Mouse (Mus musculus) left cerebral cortex, adult 18-20 months (tissue): ENCODE results near the gene Gtf3c1. TPM values are rescaled to one million over a fixed set of nuclear protein-coding genes. Genes with fewer than 3 reads are reported as not detected.

Experiments
- DNase-seq, 2 experiments: peaks; one replicate each; pipeline ENCODE4 v3.0.0; 2021 to 2022; ENCODE audit warnings: low spot score in 2 of 2, mixed read lengths in 1 of 2
- total RNA-seq, 2 experiments: library from RNA; stranded (reverse); gene quantifications; 2 replicates each; pipeline ENCODE4 v1.2.3; 2021

The Gtf3c1 gene
- total RNA-seq, 2 experiments from 2014 or later, result 97.5 to 101 TPM

DNA sequence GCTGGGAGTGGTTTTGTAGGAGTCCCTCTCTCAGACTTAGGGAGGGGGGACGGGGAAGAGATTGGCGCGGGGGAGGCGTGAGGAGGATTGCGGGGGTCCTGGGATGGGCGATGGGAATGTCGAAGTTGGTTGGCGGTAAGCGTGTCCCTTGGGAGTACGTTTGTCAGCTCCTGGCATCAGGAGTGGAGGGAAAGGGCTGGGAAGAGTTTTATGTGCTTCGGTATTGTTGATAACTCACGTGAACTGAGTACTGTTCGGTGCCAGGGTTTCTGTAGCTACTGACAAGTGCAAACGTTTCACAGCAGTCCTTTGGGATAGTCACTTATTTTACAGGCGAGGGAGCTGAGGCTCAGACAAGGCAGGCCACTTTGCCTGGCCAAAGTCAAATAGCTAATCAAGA, 520 bp upstream of the Gtf3c1 start:
- no peak for DNase-seq

DNA sequence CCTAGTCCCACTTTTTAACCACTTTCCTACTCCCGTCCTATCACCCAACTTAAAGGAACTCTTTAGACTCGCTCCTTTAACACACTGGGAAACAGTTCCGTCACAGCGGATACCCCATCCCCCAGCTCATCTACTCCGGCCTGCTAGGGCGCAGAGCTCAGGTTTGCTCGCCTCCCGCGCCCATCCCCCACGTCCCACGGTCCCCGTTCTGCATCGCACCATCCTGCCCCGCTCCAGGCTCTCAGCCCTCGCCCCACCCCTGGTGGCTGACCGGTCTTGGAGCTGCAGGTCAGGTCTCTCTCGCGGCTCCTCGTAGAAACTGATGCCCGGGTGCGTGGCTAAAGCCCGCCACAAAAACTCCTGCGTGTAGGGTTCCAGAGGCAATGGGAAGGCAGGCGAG, 394 bp downstream of the Gtf3c1 start:
- DNase-seq, result peak; percentile 48 to 53

DNA sequence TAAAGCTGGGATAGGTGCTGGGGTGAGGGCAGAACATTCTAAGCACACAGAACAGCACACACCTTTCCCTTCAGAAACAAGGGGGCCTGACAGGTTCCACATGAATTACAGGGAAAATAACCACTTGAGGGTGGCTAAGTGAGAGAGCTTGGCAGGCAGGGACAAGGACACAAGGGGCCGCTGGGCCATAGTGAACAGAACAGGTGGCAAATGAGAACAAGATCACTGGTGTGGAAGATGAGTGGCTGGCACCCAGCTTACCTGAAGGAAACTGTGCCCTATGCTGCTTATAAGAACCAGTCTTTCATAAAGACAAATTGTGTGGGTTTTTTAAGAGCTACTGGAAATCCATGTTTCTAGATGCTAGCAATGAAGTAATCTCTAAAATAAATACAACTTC, 4.8 kb downstream of the Gtf3c1 start:
- no peak for DNase-seq

DNA sequence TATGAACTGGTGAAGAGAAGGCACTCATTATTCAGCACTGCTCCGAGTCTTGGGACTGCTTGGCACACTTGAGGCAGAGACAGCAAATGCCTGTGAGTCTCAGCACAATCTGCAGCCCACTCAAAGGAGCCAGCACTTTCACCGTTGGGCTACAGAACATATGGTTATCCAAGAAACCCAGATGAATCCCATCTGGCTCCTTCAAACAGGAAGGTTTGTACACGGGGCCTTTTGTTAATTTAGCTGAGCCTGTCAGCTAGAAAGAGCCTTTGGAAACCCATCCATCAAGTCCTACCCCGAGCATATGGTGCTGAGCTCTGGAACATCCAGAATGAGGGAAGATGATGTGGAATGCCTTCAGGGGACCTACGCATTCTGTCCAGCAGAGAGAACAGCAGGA, 13.5 kb downstream of the Gtf3c1 start:
- DNase-seq, result peak; percentile 64 to 79

DNA sequence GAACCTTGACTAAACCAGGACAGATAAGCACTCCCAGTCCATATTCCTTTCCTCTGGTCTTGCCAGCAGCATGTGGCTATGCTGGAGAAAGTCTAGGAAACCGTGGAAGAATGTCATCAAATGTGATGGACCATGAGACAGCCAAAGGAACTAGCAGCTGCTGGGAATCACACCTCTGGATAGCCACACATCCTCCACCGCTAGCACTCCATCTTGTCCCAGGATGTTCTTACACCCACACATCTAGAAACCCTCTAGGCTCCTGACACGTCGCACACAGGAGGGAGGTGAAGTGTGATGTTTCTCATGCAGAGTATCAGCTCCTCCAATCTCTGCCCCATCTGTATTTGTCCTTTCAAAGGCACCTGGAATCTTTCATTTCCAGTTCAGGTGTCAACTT, 17.1 kb downstream of the Gtf3c1 start:
- DNase-seq, result peak; percentile 21 to 33

DNA sequence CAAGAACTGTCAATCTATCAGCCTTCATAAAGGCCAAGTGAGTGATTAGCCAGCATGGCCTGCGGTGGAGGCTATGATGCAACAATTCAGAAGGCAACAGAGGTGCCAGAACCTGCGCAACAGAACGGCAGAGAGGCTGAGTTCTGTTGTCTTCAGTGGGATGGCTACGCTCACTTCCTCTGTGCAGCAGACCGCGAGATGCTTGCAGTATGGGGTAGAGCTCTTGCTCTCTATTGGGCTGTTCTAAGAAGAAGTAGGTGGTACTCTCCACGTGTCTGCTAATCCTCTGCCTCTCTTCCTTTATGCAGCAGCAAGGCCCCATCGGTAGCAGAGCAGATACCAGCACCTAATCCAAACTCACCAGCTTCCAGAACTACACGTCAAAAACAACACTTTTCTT, 27.6 kb downstream of the Gtf3c1 start:
- no peak for DNase-seq

DNA sequence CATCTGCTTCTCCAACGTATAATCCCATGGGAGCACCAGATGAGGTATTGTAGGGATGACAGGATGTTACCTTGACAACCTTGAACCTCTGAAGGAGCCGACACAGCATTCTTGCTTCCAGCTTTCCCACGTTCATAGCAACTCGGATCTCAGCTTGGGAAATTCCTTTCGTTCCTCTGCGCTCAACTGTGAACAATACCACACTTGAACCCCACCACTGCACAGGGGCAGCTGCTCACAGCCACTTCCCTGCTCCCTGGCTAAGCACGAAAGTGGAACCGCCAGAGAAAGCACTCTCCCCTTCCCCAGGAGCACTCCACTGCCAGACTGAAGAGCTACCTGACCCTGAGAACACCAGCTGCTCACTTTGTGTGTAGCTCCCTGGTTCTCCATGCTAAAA, 28.8 kb downstream of the Gtf3c1 start:
- no peak for DNase-seq

DNA sequence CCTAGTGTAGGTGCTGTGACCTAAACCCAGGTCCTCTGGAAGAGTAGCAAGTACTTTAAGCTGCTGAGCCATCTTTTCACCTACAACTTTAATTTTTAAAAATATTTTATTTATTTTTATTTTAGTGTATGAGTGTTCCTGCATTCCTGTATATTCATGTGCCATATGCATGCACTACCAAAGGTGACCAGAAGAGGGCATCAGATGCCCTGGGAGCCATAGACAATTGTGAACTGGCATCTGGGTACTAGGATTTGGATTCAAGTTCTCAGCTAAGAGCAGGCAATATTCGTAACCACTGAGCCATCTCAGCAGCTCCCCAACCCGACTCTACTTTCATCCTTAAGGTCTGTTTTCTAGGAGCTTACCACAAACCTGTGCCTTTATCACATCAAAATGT, 32.7 kb downstream of the Gtf3c1 start:
- peak; percentile 40 to 66 for DNase-seq

DNA sequence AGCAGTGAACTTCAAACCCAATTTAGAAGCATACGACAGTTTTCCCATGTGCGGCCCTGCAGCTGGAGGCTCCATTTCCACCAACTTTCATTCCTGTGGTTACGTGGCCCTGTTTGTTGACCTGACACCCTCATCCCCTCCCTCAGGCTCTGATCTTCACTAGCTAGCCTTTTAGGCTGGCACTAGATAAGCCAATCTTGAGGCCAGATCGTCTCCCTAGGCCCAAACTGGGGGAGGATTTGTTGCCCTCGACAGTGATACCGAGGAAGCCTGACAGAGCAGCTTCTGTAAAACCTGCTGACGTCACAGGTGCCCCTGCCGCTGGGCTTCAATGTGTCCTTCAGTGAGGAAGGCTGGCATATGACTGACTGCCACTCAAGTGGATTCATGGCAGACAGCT, 36.2 kb downstream of the Gtf3c1 start:
- no peak for DNase-seq

DNA sequence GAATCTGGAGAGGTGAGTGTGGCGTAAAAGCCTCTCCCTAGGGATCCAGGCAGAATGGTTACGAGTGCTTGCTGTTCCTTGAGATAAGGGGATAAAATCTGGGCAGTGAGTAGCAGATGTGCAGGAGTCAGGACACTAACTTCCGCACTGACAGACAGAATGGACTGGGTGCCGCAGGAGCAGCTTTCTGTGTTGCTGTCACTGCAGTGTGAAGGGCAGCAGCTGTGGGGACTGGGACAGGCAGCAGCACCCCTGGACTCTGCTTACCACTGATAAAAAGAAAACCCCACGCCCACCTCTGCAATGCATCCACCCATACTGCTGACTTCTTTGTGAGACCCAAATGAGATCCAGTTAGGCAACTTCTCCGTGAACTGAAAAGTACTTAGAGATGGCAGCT, 36.7 kb downstream of the Gtf3c1 start:
- DNase-seq, result no peak

DNA sequence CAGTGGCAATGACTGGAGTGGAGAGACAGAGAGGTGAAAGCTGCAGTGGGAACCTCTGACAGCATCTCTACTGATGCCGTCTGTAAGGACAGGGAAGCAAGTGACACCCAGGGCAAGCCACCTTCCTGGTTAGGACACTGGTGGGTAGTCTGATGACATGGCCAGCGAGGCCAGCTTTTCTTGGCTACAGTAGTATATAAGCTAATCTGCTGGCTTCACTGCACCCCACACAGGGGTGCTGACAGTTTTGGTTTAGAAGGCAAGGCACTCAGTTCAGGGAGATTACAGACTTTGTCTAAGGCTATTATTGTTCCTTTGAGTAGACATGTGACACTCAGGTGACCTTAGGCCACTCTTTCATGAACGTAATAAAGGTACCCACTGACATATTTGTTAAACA, 43.9 kb downstream of the Gtf3c1 start:
- no peak for DNase-seq

DNA sequence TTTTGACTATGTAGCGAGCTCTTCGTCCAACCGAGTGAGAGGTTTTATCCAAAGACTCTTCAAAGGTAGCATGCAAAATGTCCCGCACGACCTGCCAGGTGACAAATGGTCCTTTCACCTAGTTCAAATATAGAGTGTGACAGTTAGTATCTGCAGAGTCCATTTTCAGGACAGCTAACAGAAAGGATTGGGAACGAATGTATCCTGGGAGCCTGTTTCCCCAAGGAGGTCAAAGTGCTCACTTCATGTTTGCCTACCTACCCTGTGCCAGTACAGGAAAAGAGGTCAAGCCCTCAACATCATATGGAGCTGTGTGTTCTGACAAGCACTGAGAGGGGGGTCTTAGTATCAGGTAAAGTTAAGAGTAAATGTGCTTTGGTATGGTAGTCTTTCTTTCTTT, 50.1 kb downstream of the Gtf3c1 start:
- DNase-seq, result no peak

DNA sequence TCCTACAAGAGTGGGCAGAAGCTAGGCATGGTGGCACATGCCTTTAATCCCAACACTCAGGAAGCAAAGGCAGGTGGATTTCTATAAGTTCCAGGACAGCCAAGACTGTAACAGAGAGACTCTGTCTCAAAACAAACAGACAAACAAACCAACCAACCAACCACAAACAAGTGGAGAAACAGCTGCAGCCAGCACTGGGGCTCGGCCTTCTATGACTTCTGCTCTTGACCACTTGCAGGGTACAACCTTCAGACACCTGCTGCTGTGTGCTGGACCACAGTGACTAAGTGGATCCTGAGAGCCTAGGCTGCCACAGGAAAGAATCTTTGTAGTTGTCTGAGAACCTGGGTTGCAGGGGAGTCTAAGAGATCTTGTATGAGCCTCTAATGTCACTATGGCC, 58.6 kb downstream of the Gtf3c1 start:
- no peak for DNase-seq

DNA sequence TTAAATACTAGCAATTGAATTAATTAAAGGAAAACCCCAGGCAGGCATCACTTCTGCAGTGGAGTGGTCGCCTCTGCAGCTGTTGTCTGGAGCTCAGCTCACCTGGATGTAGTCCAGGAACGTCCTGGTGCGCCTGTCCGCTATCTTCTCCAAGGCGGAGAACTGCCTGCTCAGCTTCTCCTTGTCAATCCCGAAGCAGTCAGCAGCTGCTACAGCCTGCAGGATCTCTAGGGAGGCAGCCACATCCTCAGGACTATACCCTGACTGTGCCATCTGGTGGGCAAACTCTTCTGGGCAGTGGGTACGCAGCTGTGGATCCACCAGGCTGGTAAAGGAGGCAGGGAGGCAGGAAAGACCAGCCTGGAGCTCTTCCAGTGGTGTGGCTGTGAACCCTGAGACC, 62.2 kb downstream of the Gtf3c1 start:
- no peak for DNase-seq

DNA sequence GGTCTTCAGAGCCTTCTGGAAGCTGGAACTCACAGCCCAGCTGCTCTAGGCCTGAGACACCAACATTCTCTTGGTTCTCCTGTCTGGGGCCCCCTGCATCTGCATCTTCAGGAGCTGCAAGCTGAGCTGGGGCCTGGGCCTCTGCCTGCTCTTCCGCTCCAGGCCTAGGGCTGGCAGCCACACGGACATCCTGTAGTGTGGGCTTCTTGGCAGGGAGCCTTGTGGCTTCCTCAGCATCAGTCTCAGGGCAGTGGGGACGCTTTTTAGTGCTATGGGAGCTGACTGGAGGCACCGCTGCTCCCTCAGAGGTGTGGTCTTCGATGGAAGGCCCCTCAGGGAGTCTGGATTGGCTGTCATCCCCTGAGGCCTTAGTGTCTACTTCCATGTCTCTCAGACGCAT, 63.7 kb downstream of the Gtf3c1 start:
- DNase-seq, result no peak

DNA sequence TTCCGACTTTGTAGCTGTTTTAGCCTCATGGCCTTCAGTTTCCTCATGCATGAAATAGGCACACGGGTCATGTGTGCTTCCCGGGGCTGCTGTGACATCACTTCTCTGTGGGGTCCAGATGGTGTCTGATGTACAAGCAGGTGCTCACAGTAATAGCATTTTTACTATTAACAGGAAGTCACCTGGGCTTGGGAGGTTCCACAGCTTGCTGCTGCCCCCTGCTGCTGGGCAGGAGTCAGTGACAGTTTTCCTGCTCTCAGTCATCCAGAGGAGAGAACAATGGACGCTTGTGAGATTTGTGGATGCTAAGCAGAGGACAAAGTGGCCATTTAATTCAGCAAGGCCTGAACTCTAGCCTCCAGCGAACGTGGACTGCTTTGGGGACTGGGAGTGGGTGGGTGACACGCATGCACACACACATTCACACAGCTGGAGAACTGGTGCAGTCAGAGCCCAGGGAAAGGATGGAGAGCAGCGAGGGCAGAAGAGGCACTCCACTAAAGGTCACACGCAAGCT, 68.7 kb downstream of the Gtf3c1 start:
- DNase-seq, result peak; percentile 75 to 82

DNA sequence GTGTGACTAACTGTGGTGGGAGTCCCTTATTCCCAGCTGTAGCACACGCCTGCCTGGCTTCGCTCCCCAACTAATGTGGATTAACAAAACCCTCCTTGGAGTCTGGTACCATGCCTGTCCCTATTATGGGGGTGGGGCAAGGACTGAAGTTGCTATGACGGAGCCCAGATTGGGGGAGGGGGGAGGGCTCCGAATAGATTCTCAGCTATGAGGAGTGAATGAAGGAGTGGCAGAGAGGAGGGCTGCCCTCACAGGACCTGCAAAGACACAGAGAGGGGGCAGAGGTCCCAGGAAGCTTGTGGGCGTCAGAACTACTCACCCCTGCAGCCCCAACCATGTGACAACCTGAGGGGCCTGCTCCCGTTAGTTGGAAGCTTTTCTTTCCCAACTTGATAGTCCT, 69.2 kb downstream of the Gtf3c1 start:
- no peak for DNase-seq

DNA sequence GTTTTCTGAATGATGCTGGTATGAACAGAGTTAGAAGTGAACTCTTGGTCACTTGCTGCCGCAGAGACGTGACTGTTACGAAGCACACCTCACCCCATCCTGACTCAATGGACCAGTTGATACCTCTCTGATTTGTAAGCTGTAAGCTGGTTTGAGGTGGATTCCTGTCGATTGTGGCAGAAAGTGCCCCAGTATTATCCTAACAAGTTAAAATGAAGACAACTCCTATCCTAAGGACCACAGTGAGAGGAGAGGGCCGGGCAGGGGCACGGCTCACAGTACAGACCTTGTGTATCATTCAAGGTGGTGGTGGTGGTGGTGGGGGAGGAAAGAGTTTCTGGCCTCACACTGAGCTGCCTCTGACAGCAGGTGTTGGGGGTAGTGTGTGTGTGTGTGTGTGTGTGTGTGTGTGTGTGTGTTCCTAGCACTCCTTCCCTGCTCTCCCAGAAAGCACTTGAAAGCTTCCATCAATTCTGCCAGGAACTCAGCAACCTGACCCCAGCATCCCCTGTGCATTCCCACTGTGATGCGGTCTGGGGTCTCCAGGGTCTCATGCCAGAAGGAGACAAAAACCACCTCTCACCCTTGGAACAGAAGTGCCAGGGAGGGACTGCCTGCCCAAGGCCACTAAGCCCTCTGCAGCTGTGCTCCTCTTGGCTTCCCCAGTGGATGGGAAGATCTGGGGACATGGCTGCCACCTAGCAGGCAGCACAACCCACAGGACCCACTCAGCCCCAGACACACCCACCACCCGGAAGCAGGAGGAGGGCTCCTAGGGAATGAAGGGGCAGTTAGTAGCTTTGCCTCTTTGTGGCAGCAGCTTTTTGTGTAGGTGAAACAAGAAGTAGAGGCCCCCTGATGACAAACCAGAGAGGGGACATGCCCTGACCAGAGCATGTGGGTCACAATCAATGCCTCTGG, 70.1 kb downstream of the Gtf3c1 start:
- DNase-seq, result no peak

DNA sequence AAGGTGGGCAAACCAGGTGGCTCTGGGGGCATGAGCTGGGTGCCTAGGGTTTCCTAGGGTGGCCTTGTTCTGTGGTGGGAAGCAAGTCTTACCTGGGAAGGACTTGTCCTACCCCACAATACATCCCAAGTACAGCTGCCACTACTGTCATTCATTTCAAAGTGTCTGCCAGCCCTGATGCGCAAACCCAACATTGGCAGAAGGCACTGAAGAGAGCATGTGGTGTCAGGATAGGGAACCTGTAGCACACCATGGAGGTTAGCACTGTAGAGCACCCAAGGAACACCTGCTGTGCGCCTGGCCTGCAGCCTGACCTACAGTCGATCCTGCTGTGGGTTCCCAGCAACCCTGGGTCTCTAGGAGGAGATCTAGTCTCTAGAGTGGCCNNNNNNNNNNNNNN, 76.6 kb downstream of the Gtf3c1 start:
- no peak for DNase-seq

DNA sequence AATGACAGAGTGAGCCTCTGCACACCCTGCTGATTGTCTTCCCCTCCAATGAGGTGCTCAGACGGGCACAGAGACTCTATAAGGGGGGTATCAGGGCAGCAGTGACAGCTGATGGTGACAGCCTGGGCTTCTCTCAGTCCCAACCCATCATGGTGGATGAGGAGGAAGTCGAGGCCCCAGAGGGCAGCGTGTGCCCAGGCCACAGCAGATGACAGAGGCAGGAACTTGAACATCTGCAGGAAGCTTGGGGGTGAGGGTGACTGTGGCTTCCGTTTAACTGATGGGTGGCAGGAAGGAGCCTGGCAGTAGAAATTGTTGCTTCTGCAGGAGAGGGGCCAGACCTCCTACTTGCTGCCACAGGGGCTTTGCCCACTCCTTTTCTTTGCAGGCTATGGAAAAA, 77.3 kb downstream of the Gtf3c1 start:
- DNase-seq, result no peak

DNA sequence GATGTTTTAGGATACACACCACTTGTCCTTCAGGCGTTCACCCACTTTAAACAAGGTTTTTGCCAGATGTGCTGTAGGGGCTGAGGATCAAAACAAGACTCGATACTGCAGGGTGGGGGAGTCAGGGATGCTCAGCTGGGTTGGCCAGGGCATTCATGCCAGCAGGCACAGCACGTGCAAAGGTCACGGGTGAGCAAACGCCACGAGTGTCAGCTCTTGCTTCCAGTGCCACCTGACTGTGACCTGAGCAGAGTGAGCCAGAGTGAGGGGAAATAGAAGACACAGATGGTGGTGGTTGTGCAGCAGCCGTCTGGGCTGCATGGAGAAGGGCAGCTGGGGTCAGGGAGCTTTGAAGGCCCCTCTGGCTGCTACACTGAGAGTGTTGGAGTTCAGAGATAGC, 81.8 kb downstream of the Gtf3c1 start:
- no peak for DNase-seq

DNA sequence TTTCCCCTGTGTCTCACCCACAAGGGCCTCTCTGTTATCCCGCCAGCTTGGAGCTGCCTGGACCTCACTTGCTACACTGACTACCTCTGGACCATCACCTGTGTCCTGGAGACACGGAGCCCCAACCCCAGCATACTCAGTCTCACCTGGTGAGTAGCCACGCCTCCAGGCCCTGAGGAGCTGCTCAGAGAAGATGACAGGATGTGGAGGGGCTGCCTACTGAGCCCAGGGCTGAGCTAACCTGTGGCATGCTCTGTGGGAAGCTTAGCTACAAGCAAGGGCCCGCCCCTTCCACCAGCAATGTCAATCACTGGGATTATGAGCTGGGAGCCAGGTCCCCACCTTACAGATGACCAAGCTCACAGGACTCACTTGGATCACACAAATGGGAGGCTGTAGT, 82.4 kb downstream of the Gtf3c1 start:
- DNase-seq, result no peak
